Mouse (Mus musculus) kidney, adult 10 weeks (tissue): ENCODE results near the gene Phox2a. TPM values are rescaled to one million over a fixed set of nuclear protein-coding genes. Genes with fewer than 3 reads are reported as not detected.

Source experiments
- polyA plus RNA-seq: library from polyadenylated mRNA; stranded (reverse); fragments of 350-450 nt; fragmentation: Illumina TruSeq; extraction: RNeasy Lipid Tissue Mini Kit (QIAGEN cat#74804); gene quantifications from one replicate; pipeline ENCODE4 v1.2.3, GENCODE M21; 2014; ENCODE audit warnings: low read depth, low replicate concordance

Gene Phox2a
- polyA plus RNA-seq = not detected

GRCm38 (mm10) chr7:101817861-101818401, at the start of gene Phox2a:
Gene Phox2a, plus strand, starts transcription at chr7:101818313.

GRCm38 (mm10) chr7:101837606-101838471, 19.7 kb downstream of the Phox2a start, which contains the start of gene Inppl1:
Gene Inppl1, minus strand, starts transcription at chr7:101838229.

GRCm38 (mm10) chr7:101857094-101857493, 39.0 kb downstream of the Phox2a start, which contains the start of gene Folr2:
Gene Folr2, minus strand, starts transcription at chr7:101857194.

GRCm38 (mm10) chr7:101863415-101863814, 45.3 kb downstream of the Phox2a start, which contains the start of gene Anapc15:
Gene Anapc15, plus strand, starts transcription at chr7:101863715.

GRCm38 (mm10) chr7:101870629-101871028, 52.5 kb downstream of the Phox2a start, which contains the start of gene Folr1:
Gene Folr1, minus strand, starts transcription at chr7:101870788.

Other genes with a start within 250 kb of the Phox2a start
- not detected for gene Art2b, start 232.7 kb upstream of the Phox2a start, polyA plus RNA-seq
- 9.3 TPM for gene Clpb, start 154.7 kb upstream of the Phox2a start, polyA plus RNA-seq
- 25.5 TPM for gene Inppl1, start 19.9 kb downstream of the Phox2a start, polyA plus RNA-seq
- gene Folr2, start 38.9 kb downstream of the Phox2a start, polyA plus RNA-seq = not detected
- gene Anapc15, start 45.4 kb downstream of the Phox2a start, polyA plus RNA-seq = 16.7 TPM
- 65.8 TPM for gene Folr1, start 52.5 kb downstream of the Phox2a start, polyA plus RNA-seq
- gene Lamtor1, start 87.6 kb downstream of the Phox2a start, polyA plus RNA-seq = 9.7 TPM
- gene Tomt, start 88.0 kb downstream of the Phox2a start, polyA plus RNA-seq = not detected
- 4.3 TPM for gene Lrrc51, start 115.6 kb downstream of the Phox2a start, polyA plus RNA-seq
- 58.5 TPM for gene Numa1, start 115.8 kb downstream of the Phox2a start, polyA plus RNA-seq
- 9.1 TPM for gene Il18bp, start 200.4 kb downstream of the Phox2a start, polyA plus RNA-seq
- 16.5 TPM for gene Rnf121, start 247.2 kb downstream of the Phox2a start, polyA plus RNA-seq
- gene Xndc1, start 247.2 kb downstream of the Phox2a start, polyA plus RNA-seq = 9.9 TPM
- not detected for gene Xntrpc, start 247.4 kb downstream of the Phox2a start, polyA plus RNA-seq